Mouse (Mus musculus) CH12.LX (cell line): Measurements from ENCODE around the gene Angptl6.

ENCODE experiments used
- CTCF ChIP-seq, 2 experiments: IDR thresholded peaks in 1 of 2; conservative IDR thresholded peaks in 1 of 2; 2 replicates each; pipeline ENCODE4 v1.5.1; 2011 to 2012; ENCODE audit warnings: low read depth in 2 of 2, low read length in 2 of 2, improper control_type of control experiment in 1 of 2, inconsistent platforms in 1 of 2, mild to moderate bottlenecking in 1 of 2, moderate library complexity in 1 of 2
- E2F4 ChIP-seq: IDR thresholded peaks from 2 replicates; pipeline ENCODE4 v1.6.1; 2011; ENCODE audit warnings: low read depth, low read length, improper control_type of control experiment; ENCODE audit not compliant: insufficient replicate concordance
- EP300 ChIP-seq: IDR thresholded peaks from 2 replicates; pipeline ENCODE4 v1.6.1; 2011; ENCODE audit warnings: low read length, improper control_type of control experiment
- POLR2A ChIP-seq: IDR thresholded peaks from 2 replicates; pipeline ENCODE4 v1.6.1; 2011; ENCODE audit warnings: low read depth, mild to moderate bottlenecking, improper control_type of control experiment, low read length
- TCF12 ChIP-seq: IDR thresholded peaks from 2 replicates; pipeline ENCODE4 v1.6.1; 2014; ENCODE audit warnings: low read depth, mild to moderate bottlenecking, inconsistent platforms, low read length, improper control_type of control experiment
- UBTF ChIP-seq: IDR thresholded peaks from 2 replicates; pipeline ENCODE4 v1.6.1; 2012; ENCODE audit warnings: low read depth, mild to moderate bottlenecking, inconsistent platforms, low read length, improper control_type of control experiment, moderate library complexity

GRCm38 (mm10) chr9:20923258-20923657, 43.7 kb upstream of the Angptl6 start:
- TF ChIP-seq POLR2A (no peak), E2F4 (no peak), EP300 (no peak), TCF12 (no peak), UBTF (no peak), CTCF (conservative IDR thresholded peaks at IDR 0.05 in 1 of 2, IDR thresholded peaks at IDR 0.05 in 1 of 2; ENCODE audit: low read depth in 2 of 2, low read length in 2 of 2) (no peak)
